Mouse (Mus musculus): Measurements from ENCODE around the gene C3ar1. TPM values are rescaled to one million over a fixed set of nuclear protein-coding genes. Genes with fewer than 3 reads are reported as not detected.
A peak's percentile ranks its signal among the peaks of the same experiment; 100 is the strongest.

C3ar1 gene
- polyA plus RNA-seq, 1 experiment from 2014 or later, result 0.97 TPM

GRCm38 (mm10) chr6:122800640-122801300 lies 55.2 kb downstream of the C3ar1 start:
- Histone ChIP-seq H3K4me3 (ENCODE audit: low read depth, low read length) (peak overlapping the region; percentile 51), H3K27ac (replicated peaks; ENCODE audit: low read depth, low read length) (no peak overlapping the region), H3K9me3 (ENCODE audit: control insufficient read depth, low read length) (no peaks in the 10 kb centered on the region), H3K4me1 (ENCODE audit: control insufficient read depth, insufficient read depth, low read length) (peaks cover 4% of the 10 kb centered on the region; the same call in 1 of the 2 replicates), H3K36me3 (ENCODE audit: control insufficient read depth, insufficient read depth, low read length) (no peaks in the 10 kb centered on the region), H3K4me2 (ENCODE audit: low read depth, severe bottlenecking) (peak overlapping the region; percentile 94), H3K9ac (ENCODE audit: low read length) (peak overlapping the region; percentile 78), H3K27me3 (ENCODE audit: control insufficient read depth, insufficient read depth, low read length) (no peaks in the 10 kb centered on the region)
- 0 out of 2 replicates have a peak, but pooled peaks have one; percentile 1 for ATAC-seq (ENCODE audit: insufficient number of reproducible peaks, low FRiP score, low TSS enrichment, low read depth)
- WGBS, result 40% methylated on average over 10 of the region's 10 CpGs
- no peak for DNase-seq (ENCODE audit: low spot score)

Small RNA genes within 50 kb of the gene (microRNA-seq; reads per million reads assigned to microRNA genes)
- not detected for gene Mir7231

Other genes with a start within 250 kb of the C3ar1 start
- gene Gdf3, start 246.1 kb downstream of the C3ar1 start, polyA plus RNA-seq (2014; fragmentation: Nextera tagmentation; extraction: Ambion mirVana), result 0.07 and 0.14 TPM in 2 replicates
- gene Dppa3, start 229.8 kb downstream of the C3ar1 start, polyA plus RNA-seq (2014; fragmentation: Nextera tagmentation; extraction: Ambion mirVana), result not detected in 2 replicates
- 0.07 and 0.09 TPM in 2 replicates for gene Nanog, start 148.7 kb downstream of the C3ar1 start, polyA plus RNA-seq (2014; fragmentation: Nextera tagmentation; extraction: Ambion mirVana)
- gene Slc2a3, start 54.5 kb downstream of the C3ar1 start, polyA plus RNA-seq (2014; fragmentation: Nextera tagmentation; extraction: Ambion mirVana), result 72.9 and 74.1 TPM in 2 replicates
- gene Foxj2, start 36.2 kb downstream of the C3ar1 start, polyA plus RNA-seq (2014; fragmentation: Nextera tagmentation; extraction: Ambion mirVana), result 3.7 and 3.9 TPM in 2 replicates
- 59.0 and 61.5 TPM in 2 replicates for gene Necap1, start 18.3 kb upstream of the C3ar1 start, polyA plus RNA-seq (2014; fragmentation: Nextera tagmentation; extraction: Ambion mirVana)
- 0.64 and 0.99 TPM in 2 replicates for gene Clec4a1, start 65.7 kb upstream of the C3ar1 start, polyA plus RNA-seq (2014; fragmentation: Nextera tagmentation; extraction: Ambion mirVana)
- 0.28 and 0.92 TPM in 2 replicates for gene Clec4a3, start 96.4 kb upstream of the C3ar1 start, polyA plus RNA-seq (2014; fragmentation: Nextera tagmentation; extraction: Ambion mirVana)
- not detected in 2 replicates for gene Clec4a4, start 134.2 kb upstream of the C3ar1 start, polyA plus RNA-seq (2014; fragmentation: Nextera tagmentation; extraction: Ambion mirVana)
- not detected in 2 replicates for gene Clec4b1, start 193.8 kb upstream of the C3ar1 start, polyA plus RNA-seq (2014; fragmentation: Nextera tagmentation; extraction: Ambion mirVana)